In the genomic region with DNA sequence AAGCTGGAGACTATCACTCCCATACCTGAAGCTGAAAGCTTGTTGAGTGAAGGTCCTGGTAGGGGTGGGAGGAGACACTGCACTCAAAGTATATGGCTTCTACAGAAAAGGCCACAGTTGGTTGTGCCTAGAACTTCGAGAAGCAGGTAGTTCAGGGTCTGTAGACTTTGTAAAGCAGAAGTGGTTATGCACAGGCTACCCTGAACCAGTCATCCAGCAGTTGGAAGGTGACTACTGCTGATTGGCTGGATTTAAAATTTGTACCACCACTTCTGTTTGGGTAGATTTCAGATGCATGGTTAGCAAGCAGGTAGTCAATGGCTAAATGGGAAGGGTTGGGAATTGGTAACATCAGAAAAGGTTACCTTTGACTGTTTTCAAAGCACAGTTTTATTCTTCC, we compare ENCODE assay signal across 23 mouse cellular contexts. TPM values are rescaled to one million over a fixed set of nuclear protein-coding genes. Genes with fewer than 3 reads are reported as not detected.
DNase-seq lines count a peak whose midpoint lies in the region; TF ChIP-seq lines count a peak whose summit lies in the region.
"Not testable (repeated sequence)": the region's sequence is repeated elsewhere in the genome, so short reads cannot be mapped to it uniquely, and the experiment has no call there.
"Had no signal": no experiment of that assay in that cellular context is flagged by ENCODE, and none has a peak within 500 bp of the region (broad histone marks: within the 10 kb centered on the region; RNA-seq: fewer than 3 reads in every experiment).

No protein-coding gene starts in this region.

- not testable (repeated sequence) for TF ChIP-seq CTCF in CH12.LX (conservative IDR thresholded peaks at IDR 0.05 in 1 of 2, IDR thresholded peaks at IDR 0.05 in 1 of 2; ENCODE audit: low read depth in 2 of 2, low read length in 2 of 2); MEL (IDR thresholded peaks at IDR 0.05 in 2 of 3, conservative IDR thresholded peaks at IDR 0.05 in 1 of 3; ENCODE audit: control insufficient read depth in 1 of 3, insufficient read depth in 1 of 3, low read depth in 2 of 3, low read length in 3 of 3, poor library complexity in 1 of 3, severe bottlenecking in 1 of 3)

- H3K4me2 ChIP-seq in CH12.LX (ENCODE audit: insufficient read depth, low read depth, poor library complexity, severe bottlenecking), result not testable (repeated sequence)

- not testable (repeated sequence) for H3K79me2 ChIP-seq in CH12.LX (replicated peaks; ENCODE audit: control insufficient read depth, extremely low read depth, insufficient read depth, poor library complexity, severe bottlenecking); MEL (ENCODE audit: control insufficient read depth, insufficient read depth, low read length, poor library complexity)

- dilution Hi-C loops in CH12.LX (cut with MboI; ENCODE audit: extremely low pct_ligation_motif_present, extremely low pct_unique_long_range_greater_than_20kb, low sequenced_read_pairs), result not testable (repeated sequence)

- H3K36me3 ChIP-seq in CH12.LX (replicated peaks in 1 of 2; ENCODE audit: control insufficient read depth in 1 of 2, insufficient read depth in 1 of 2, low read length in 1 of 2), result peaks cover 8 to 12% of the 10 kb centered on the region in 2 experiments
- not testable (repeated sequence) for H3K36me3 ChIP-seq in MEL (ENCODE audit: control insufficient read depth in 1 of 2, insufficient read depth in 2 of 2, low read length in 2 of 2); splenic B cell, adult 2 months (ENCODE audit: control insufficient read depth, insufficient read depth, low read length, poor library complexity, severe bottlenecking)

- not testable (repeated sequence) for H3K9ac ChIP-seq in CH12.LX (ENCODE audit: insufficient read depth, low read depth); MEL (ENCODE audit: control insufficient read depth, low read depth, low read length, poor library complexity, severe bottlenecking)

- H3K4me1 ChIP-seq in CH12.LX (ENCODE audit: control insufficient read depth in 1 of 2, insufficient read depth in 2 of 2), result peaks cover 2 to 31% of the 10 kb centered on the region in 2 experiments; a peak in 3 of 4 replicates
- H3K4me1 ChIP-seq in MEL (ENCODE audit: control insufficient read depth in 1 of 2, insufficient read depth in 2 of 2, low read length in 2 of 2), result peaks cover 5 to 11% of the 10 kb centered on the region in 2 experiments; a peak in 3 of 4 replicates

- TF ChIP-seq RAD21 in CH12.LX (IDR thresholded peaks at IDR 0.05; ENCODE audit: low read depth, low read length); MEL (IDR thresholded peaks at IDR 0.05; ENCODE audit: low read depth, low read length): not testable (repeated sequence)

- not testable (repeated sequence) for H3K27ac ChIP-seq in CH12.LX (ENCODE audit: insufficient read depth, low read depth)
- H3K27ac ChIP-seq in MEL (ENCODE audit: control insufficient read depth, low read depth, low read length), result peak overlapping the region; percentile 26

- TF ChIP-seq EP300 in CH12.LX (IDR thresholded peaks at IDR 0.05; ENCODE audit: low read length); MEL (IDR thresholded peaks at IDR 0.05; ENCODE audit: low read depth in 1 of 2, low read length in 2 of 2): not testable (repeated sequence)

- not testable (repeated sequence) for TF ChIP-seq POLR2A in CH12.LX (IDR thresholded peaks at IDR 0.05; ENCODE audit: low read depth, low read length); MEL (IDR thresholded peaks at IDR 0.05; ENCODE audit: control insufficient read depth in 1 of 2, insufficient read depth in 1 of 2, low read depth in 1 of 2, low read length in 2 of 2, poor library complexity in 1 of 2)

- not testable (repeated sequence) for H3K9me3 ChIP-seq in CH12.LX (replicated peaks; ENCODE audit: low read length); MEL (replicated peaks; ENCODE audit: insufficient read depth, low read length)

- H3K4me3 ChIP-seq in CH12.LX (replicated peaks in 1 of 3; ENCODE audit: low read depth in 2 of 3, low read length in 2 of 3, poor library complexity in 1 of 3); MEL (ENCODE audit: control insufficient read depth in 1 of 2, insufficient read depth in 1 of 2, low read depth in 2 of 2, low read length in 2 of 2): not testable (repeated sequence)

- peak; percentile 41 for DNase-seq in A20 (ENCODE audit: low read depth, low spot score)
- peak; percentile 46 to 51 for DNase-seq in B cell, adult 2 months
- peak; percentile 38 for DNase-seq in CH12.LX (ENCODE audit: extremely low read depth)
- peak; percentile 57 for DNase-seq in MEL (ENCODE audit: low read depth, low spot score)
- DNase-seq in heart, adult 11 months, result peak; percentile 71
- peak; percentile 60 to 62 for DNase-seq in spleen, postnatal 36 days (ENCODE audit: low spot score in 2 of 2)
- DNase-seq in splenic B cell, adult 2 months (ENCODE audit: low read depth, low spot score), result peak; percentile 75

- in situ Hi-C loops in CH12.LX (cut with MboI; ENCODE audit: low pct_ligation_motif_present, low pct_unique_long_range_greater_than_20kb, low sequenced_read_pairs), result not testable (repeated sequence)

- H3K27me3 ChIP-seq in CH12.LX (replicated peaks); MEL (ENCODE audit: control insufficient read depth in 1 of 2, insufficient read depth in 2 of 2, low read length in 2 of 2); splenic B cell, adult 2 months (ENCODE audit: control insufficient read depth, insufficient read depth, low read length, poor library complexity, severe bottlenecking): not testable (repeated sequence)

RNA-seq across cellular contexts. Expression of a gene that starts 18.5 kb away (rescaled TPM):
- total RNA-seq in CH12.LX (2012; rRNA removed), result 116 and 127 TPM in 2 replicates
- 197 and 211 TPM in 2 replicates for total RNA-seq in CH12.LX (2014; rRNA removed)
- 241 and 256 TPM in 2 replicates for polyA plus RNA-seq in CH12.LX (2012; ENCODE audit: insufficient read length, low read depth)
- total RNA-seq in MEL (2012; rRNA removed), result 7.3 and 8.2 TPM in 2 replicates
- 10 to 100 TPM in 1 of 2 experiments, not detected in 1; 16.5 TPM for polyA plus RNA-seq in MEL (2012; ENCODE audit: insufficient read depth in 1 of 2, insufficient read length in 2 of 2, low read depth in 1 of 2, low replicate concordance in 2 of 2, missing spikeins in 1 of 2)
- polyA plus RNA-seq: G1E had no signal

RNA-seq across cellular contexts. Expression of a gene that starts 20.1 kb away (rescaled TPM):
- total RNA-seq in CH12.LX (2012; rRNA removed) (61.7 and 62.8 TPM in 2 replicates), CH12.LX (2014; rRNA removed) (72.0 and 77.8 TPM in 2 replicates), MEL (2012; rRNA removed) (8.6 and 12.7 TPM in 2 replicates)
- polyA plus RNA-seq in CH12.LX (2012; ENCODE audit: insufficient read length, low read depth) (169 and 175 TPM in 2 replicates), MEL (2012; ENCODE audit: insufficient read depth in 1 of 2, insufficient read length in 2 of 2, low read depth in 1 of 2, low replicate concordance in 2 of 2, missing spikeins in 1 of 2) (10 to 100 TPM in 1 of 2 experiments, not detected in 1; 13.7 TPM)
- polyA plus RNA-seq: C2C12, G1E had no signal

RNA-seq across cellular contexts. Expression of a gene that starts 31.1 kb away (rescaled TPM):
- 21.1 and 24.7 TPM in 2 replicates for total RNA-seq in CH12.LX (2012; rRNA removed)
- 64.6 and 74.0 TPM in 2 replicates for total RNA-seq in CH12.LX (2014; rRNA removed)
- polyA plus RNA-seq in CH12.LX (2012; ENCODE audit: insufficient read length, low read depth), result 54.1 and 59.5 TPM in 2 replicates
- 2.8 and 3.7 TPM in 2 replicates for total RNA-seq in MEL (2012; rRNA removed)
- 1 to 10 TPM in 1 of 2 experiments, not detected in 1; 6.5 TPM for polyA plus RNA-seq in MEL (2012; ENCODE audit: insufficient read depth in 1 of 2, insufficient read length in 2 of 2, low read depth in 1 of 2, low replicate concordance in 2 of 2, missing spikeins in 1 of 2)
- total RNA-seq: ES-E14 had no signal
- polyA plus RNA-seq: C2C12, G1E had no signal

RNA-seq across cellular contexts. Expression of a gene that starts 43.2 kb away (rescaled TPM):
- total RNA-seq in CH12.LX (2012; rRNA removed) (9.1 and 10.4 TPM in 2 replicates), CH12.LX (2014; rRNA removed) (not detected in 2 replicates), MEL (2012; rRNA removed) (0.88 and 2.0 TPM in 2 replicates)
- polyA plus RNA-seq in CH12.LX (2012; ENCODE audit: insufficient read length, low read depth) (69.3 and 72.5 TPM in 2 replicates), MEL (2012; ENCODE audit: insufficient read depth in 1 of 2, insufficient read length in 2 of 2, low read depth in 1 of 2, low replicate concordance in 2 of 2, missing spikeins in 1 of 2) (1 to 10 TPM in 1 of 2 experiments, not detected in 1; 6.4 TPM)
- total RNA-seq: adrenal gland, adult 18-20 months; adrenal gland, adult 2 months; adrenal gland, adult 8-10 months; adrenal gland, postnatal 10 days; adrenal gland, postnatal 14 days; adrenal gland, postnatal 25 days; adrenal gland, postnatal 36 days; adrenal gland, postnatal 4 days; ES-E14 had no signal
- polyA plus RNA-seq: activated CD4-positive, CD25-positive, alpha-beta regulatory T cell, adult 4 months; adrenal gland, adult 2 months; brain, embryonic 14.5 days; C2C12; CD4-positive, CD25-positive, alpha-beta regulatory T cell, adult 4 months; cerebellum, adult 2 months; G1E; Patski had no signal

Comparison
In these comparisons a context has a peak if more than half of its experiments do, and no peak if none do; other contexts are left out.
1. RNA of a gene that starts 18.5 kb away (total RNA-seq): 116 to 211 TPM in CH12.LX; 7.3 to 8.2 TPM in MEL; every median in the first group is over 10 times any median in the second.
2. Peak in every context shown above with its lines, with median percentiles within 50 percentile points of each other: DNase-seq.